Mouse (Mus musculus): ENCODE measurements at regions not wholly inside any gene's neighbourhood (a gene's known extent, or its start where the extent isn't known, plus 50 kb on each side); places are given as distances from the start of the nearest gene placed in this dataset.
"Not testable (repeated sequence)": the region's sequence is repeated elsewhere in the genome, so short reads cannot be mapped to it uniquely, and the experiment has no call there.

GRCm38 (mm10) chr12:113420721-113421305, 68.5 kb upstream of the Adam6b start:
- intact Hi-C loops (cut with DNase I), result no loop called here
- DNase-seq, result no peak

DNA sequence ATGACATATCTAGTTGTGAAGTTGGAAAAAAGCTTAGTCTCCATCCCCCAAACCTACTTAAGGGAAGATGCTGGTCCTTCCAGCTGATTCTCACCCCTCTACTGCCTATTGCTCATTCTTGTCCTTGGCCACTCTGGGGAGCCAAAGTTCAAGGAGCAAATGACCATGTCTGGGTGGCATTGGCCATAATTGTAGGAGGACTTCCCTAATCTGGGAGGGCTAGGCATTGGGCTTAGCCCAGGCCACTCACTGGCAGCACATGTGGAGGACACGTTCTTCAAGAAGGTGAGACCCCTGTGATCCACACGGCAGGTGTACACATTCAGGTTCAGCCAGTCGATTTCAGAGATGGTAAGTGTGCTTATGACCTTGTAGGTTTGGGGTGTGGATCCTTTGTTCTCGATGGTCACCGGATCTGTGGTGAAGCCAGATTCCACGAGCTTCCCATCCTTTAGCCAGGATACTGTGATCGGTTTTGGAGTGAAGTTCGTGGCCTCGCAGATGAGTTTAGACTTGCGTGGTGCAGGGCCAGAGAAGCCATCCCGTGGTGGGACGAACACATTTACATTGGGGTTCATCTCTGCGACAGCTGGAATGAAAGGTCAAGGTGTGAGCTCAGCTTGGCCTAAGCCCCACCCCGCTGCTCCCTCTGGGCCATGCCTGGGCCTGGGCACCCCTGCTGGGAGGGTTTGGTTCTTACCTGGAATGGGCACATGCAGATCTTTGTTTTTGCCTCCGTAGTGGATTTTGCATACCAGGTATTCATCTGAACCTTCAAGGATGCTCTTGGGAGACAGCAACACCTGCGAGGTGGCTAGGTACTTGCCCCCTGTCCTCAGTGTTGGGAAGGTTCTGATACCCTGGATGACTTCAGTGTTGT, 67.4 kb upstream of the Adam6b start:
- DNase-seq, result no peak
- intact Hi-C loops (cut with DNase I), result no loop called here

DNA sequence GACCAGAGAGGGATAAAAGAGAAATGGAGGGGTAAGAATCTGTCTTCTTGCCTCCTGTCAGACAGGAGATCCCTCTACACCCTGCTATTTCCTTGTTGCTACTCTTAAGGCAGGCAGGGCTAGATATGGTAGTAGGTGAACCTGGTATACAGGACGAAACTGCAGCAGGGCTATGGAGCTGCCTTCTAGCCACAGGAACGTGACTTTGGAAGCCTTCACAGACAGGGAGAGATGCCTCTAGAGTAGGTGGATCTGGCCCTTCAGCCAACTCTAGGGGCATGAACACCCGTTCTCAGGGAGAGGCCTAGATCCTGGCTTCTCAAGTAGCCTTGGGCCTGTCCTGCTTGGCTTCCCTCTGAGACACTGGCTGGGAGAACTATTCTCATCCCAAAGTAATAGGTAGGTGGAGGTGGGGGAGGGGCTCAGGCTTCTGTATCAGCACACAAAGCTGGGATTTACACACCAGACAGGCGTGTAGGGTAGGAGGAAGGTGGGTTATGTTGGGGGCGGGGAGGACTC, 66.5 kb upstream of the Adam6b start:
- intact Hi-C loops (cut with DNase I), result no loop called here
- no peak for DNase-seq

DNA sequence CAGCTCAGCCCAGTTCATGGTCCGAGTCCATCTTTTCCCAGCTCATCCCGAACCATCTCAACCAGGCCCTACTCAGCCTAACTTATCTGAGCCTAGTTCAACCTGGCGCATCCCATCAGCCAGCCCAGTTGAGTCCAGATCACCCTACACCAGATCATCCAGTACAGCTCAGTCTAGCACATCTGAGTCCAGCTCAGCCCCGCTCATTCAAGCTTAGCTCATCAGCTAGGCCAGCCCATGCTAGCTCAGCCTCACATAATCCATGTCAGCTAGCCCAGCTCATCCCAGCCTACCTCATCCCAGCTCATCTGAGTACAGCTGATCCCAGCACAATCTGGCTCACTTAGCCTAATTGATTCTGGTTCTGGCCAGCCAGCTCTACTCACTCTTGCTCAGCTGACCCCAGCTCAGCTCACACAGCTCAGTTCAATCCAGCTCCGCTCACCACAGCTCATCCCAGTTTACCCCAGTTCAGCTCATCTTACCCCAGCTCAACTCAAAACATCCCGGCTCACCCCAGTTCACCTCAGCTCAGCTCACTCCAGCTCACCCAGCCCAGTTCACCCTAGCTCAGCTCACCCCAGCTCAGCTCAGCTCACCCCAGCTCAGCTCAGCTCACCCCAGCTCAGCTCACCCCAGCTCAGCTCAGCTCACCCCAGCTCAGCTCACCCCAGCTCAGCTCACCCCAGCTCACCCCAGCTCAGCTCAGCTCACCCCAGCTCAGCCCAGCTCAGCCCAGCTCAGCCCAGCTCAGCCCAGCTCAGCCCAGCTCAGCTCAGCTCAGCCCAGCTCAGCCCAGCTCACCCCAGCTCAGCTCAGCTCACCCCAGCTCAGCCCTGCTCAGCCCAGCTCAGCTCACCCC, 65.3 kb upstream of the Adam6b start:
- no peak for DNase-seq
- intact Hi-C loops (cut with DNase I), result no loop called here

DNA sequence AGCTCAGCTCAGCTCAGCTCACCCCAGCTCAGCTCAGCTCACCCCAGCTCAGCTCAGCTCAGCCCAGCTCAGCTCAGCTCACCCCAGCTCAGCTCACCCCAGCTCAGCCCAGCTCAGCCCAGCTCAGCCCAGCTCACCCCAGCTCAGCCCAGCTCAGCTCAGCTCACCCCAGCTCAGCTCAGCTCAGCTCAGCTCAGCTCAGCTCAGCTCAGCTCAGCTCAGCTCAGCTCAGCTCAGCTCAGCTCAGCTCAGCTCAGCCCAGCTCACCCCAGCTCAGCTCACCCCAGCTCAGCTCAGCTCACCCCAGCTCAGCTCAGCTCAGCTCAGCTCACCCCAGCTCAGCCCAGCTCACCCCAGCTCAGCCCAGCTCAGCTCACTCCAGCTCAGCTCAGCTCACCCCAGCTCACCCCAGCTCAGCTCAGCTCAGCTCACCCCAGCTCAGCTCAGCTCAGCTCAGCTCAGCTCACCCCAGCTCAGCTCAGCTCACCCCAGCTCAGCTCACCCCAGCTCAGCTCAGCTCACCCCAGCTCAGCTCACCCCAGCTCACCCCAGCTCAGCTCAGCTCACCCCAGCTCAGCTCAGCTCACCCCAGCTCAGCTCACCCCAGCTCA, 64.6 kb upstream of the Adam6b start:
- DNase-seq; intact Hi-C loops (cut with DNase I): not testable (repeated sequence)

- intact Hi-C loops (cut with DNase I), result no loop called here
Measured at GRCm38 (mm10) chr12:113425209-113426070, 63.9 kb upstream of the Adam6b start.

GRCm38 (mm10) chr12:113426636-113427035, 62.7 kb upstream of the Adam6b start:
- DNase-seq, result no peak
- intact Hi-C loops (cut with DNase I), result no loop called here

More at GRCm38 (mm10) chr12:113425209-113426070, 63.9 kb upstream of the Adam6b start:
- DNase-seq, result no peak

GRCm38 (mm10) chr12:113427339-113427738, 62.0 kb upstream of the Adam6b start:
- intact Hi-C loops (cut with DNase I), result no loop called here
- no peak for DNase-seq

DNA sequence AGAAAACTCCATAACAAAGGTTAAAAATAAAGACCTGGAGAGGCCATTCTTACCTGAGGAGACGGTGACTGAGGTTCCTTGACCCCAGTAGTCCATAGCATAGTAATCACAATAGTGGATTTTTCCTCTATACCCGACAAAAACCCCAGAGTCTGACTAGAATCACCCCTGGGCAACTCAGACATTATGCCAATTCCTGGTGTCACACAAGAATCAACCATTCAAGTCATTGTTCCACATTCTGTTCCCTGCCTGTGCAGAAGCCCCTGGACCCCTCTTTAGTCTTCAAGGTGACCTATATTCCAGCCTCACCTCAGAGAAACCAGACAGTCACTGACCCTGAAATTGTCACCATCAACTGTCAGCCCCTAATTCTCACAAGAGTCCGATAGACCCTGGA, 60.9 kb upstream of the Adam6b start:
- DNase-seq, result no peak
- intact Hi-C loops (cut with DNase I), result no loop called here

DNA sequence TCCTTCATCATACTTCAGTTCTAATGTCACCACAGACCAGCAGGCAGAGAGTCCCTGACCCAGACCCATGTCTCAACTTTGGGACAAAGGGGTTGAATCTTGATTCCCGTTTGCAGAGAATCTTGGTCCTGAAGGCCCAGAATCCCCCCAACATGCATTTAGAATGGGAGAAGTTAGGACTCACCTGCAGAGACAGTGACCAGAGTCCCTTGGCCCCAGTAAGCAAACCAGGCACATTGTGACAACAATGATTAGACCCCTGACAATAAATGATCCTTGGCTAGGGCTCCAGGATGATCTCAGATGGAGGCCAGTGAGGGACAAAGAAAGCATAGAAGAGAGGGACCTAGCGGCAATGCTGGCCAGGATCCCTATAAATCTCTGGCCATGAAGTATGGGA, 60.4 kb upstream of the Adam6b start:
- intact Hi-C loops (cut with DNase I), result no loop called here

DNA sequence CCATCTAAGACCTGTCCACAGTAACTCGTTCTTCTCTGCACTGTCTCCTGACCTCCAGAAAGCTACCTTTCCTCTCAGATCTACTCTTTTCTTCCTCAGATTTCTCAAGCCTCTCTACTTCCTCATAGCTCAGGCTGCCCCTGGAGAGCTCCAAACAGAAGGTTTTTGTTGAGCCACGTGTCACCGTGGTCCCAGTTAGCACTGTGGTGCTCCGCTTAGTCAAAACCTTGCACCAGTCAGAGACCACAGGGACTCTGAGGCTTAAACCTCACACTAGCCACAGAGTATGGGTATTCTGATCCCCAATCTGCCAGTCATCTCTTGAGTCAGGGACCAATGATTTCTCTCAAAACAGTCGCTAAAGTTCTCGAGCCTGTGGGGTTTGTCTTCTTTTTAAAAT, 59.0 kb upstream of the Adam6b start:
- intact Hi-C loops (cut with DNase I), result no loop called here
- DNase-seq, result no peak

More for the DNA sequence above, 60.4 kb upstream of the Adam6b start:
- DNase-seq, result no peak

Small RNA genes lying in the stretch of these regions (microRNA-seq; reads per million reads assigned to microRNA genes)
- gene Gm22175, result 0 reads per million in 2 experiments
- gene Gm24022, result 0 reads per million in 2 experiments
- gene Gm25747, result 0 reads per million in 2 experiments
